Mouse (Mus musculus) intestine, embryonic 15.5 days (tissue): ENCODE measurements around the gene Cic. TPM values are rescaled to one million over a fixed set of nuclear protein-coding genes. Genes with fewer than 3 reads are reported as not detected.

Source experiments
- ATAC-seq: fragments of 200-750 bp; cut with Nextera tagmentation; 2 replicates; pipeline ENCODE4 v1.8.0; 2017; ENCODE audit warnings: moderate TSS enrichment, moderate library complexity
- H3K27ac ChIP-seq: fragments of 300-500 bp; sonication (generic); 2 replicates; pipeline ENCODE4 v1.5.1; 2015; ENCODE audit warnings: mild to moderate bottlenecking, inconsistent platforms
- H3K27me3 ChIP-seq: fragments of 300-500 bp; sonication (generic); replicated peaks from 2 replicates; pipeline ENCODE4 v1.6.1; 2015; ENCODE audit warnings: inconsistent platforms
- H3K36me3 ChIP-seq: fragments of 300-500 bp; sonication (generic); 2 replicates; pipeline ENCODE4 v1.6.1; 2015; ENCODE audit warnings: inconsistent platforms
- H3K4me1 ChIP-seq: fragments of 300-500 bp; sonication (generic); replicated peaks from 2 replicates; pipeline ENCODE4 v1.6.1; 2015; ENCODE audit warnings: inconsistent platforms
- H3K4me2 ChIP-seq: fragments of 300-500 bp; sonication (generic); replicated peaks from 2 replicates; pipeline ENCODE4 v1.6.1; 2015; ENCODE audit warnings: mild to moderate bottlenecking, inconsistent platforms
- H3K4me3 ChIP-seq: fragments of 300-500 bp; sonication (generic); replicated peaks from 2 replicates; pipeline ENCODE4 v1.5.1; 2015; ENCODE audit warnings: inconsistent platforms
- H3K9ac ChIP-seq: fragments of 300-500 bp; sonication (generic); 2 replicates; pipeline ENCODE4 v1.6.1; 2015; ENCODE audit warnings: inconsistent platforms
- H3K9me3 ChIP-seq: fragments of 300-500 bp; sonication (generic); 2 replicates; pipeline ENCODE4 v1.6.1; 2016; ENCODE audit warnings: inconsistent platforms
- WGBS: fragments of 180-500 bp; shearing (Covaris S2); methylation state at CpG from one replicate; pipeline ENCODE4 v1.1.7; 2015; 5-methylcytosine and 5-hydroxymethylcytosine counted together
- polyA plus RNA-seq: library from polyadenylated mRNA; unstranded; fragments of >200 nt; fragmentation: Nextera tagmentation; extraction: Ambion mirVana; gene quantifications from 2 replicates; pipeline ENCODE4 v1.2.1, GENCODE M21; 2015

The Cic gene
- polyA plus RNA-seq, 1 experiment from 2014 or later: 26.6 TPM

DNA sequence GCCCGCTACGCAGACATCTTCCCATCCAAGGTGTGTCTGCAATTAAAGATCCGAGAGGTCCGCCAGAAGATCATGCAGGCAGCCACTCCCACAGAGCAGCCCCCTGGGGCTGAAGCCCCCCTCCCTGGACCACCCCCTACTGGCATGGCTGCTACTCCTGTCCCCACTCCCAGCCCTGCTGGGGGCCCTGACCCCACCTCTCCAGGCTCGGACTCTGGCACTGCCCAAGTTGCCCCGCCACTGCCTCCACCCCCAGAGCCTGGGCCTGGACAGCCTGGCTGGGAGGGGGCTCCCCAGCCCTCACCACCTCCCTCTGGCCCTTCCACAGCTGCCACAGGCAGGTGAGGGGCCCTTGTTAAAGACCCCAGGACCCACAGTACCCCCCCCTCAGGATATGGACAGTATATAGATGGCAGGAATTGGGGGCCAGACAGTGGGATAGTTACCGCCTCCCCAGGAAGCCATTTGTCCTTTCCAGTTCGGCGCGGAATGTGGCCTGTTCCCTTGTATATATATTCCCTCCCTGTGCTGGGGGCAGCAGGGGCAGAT lies 25.8 kb downstream of the Cic start:
- Histone ChIP-seq H3K4me2 (no peak overlapping the region), H3K36me3 (peaks cover 57% of the 10 kb centered on the region), H3K9me3 (no peaks in the 10 kb centered on the region), H3K4me3 (no peak overlapping the region), H3K27me3 (no peaks in the 10 kb centered on the region), H3K27ac (no peak overlapping the region), H3K9ac (no peak overlapping the region), H3K4me1 (peaks cover 19% of the 10 kb centered on the region)
- 76% methylated on average over 9 of the region's 10 CpGs for WGBS
- ATAC-seq: no peak

DNA sequence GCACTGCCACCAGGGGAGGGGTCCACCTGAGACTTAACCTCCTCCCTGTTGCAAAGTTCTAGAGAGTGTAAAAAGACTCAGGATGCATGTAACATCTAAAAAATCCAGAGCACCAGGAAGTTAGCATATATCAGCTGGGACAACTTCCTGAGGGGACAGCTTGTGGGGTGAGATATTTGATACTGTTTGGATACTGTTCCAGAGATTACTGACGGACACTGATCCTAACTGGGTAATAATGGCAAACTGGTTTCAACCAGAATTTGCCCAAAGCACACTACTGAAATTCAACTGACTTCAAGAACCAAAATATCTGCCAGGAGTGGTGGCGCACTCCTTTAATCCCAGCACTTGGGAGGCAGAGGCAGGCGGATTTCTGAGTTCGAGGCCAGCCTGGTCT lies 27.0 kb downstream of the Cic start:
- no peak overlapping the region for H3K4me3 ChIP-seq
- H3K36me3 ChIP-seq: peaks cover 44% of the 10 kb centered on the region
- H3K4me1 ChIP-seq: peaks cover 19% of the 10 kb centered on the region
- WGBS: 86% methylated on average over 4 of the region's 4 CpGs
- no peak for ATAC-seq
- no peak overlapping the region for H3K27ac ChIP-seq
- no peak overlapping the region for H3K9ac ChIP-seq
- H3K27me3 ChIP-seq: no peaks in the 10 kb centered on the region
- no peak overlapping the region for H3K4me2 ChIP-seq
- no peaks in the 10 kb centered on the region for H3K9me3 ChIP-seq

DNA sequence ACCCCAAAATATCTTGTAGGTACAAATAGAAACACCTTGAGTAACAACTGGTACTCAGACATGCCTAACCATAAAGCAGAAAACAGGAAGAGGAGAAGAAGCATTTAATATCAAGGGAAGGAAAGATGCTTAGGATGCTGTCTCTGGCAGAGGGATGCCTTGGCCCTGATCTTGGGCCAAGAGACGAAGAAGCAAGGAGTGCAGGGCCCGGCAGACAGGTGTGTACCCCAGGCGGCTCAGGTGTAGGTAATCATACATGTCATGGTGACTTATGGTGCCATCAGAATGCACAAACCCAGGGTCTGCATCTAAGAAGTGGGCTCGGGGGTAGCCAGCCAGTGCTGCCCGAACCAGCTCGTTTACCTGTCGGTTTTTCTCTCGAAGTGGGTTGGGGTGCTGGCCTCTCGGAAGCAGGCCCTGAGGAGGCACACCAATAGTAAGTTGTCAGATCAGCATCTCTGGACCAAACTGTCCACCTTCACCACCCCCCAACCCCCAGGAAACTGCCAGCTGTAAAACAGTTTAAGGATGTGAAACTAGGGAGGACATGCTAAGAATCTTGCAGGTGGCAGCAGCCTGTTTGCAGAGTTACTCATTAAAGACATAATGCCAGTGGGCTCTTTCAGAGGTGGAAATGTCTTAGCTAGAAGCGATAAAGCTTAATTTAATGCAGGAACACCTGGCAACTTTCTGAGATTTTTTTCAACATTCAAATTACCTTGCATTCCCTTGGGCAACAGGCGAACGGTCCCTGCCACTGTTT lies 27.6 kb downstream of the Cic start:
- WGBS: 87% methylated on average over 12 of the region's 12 CpGs
- no peak overlapping the region for H3K9ac ChIP-seq
- peaks cover 39% of the 10 kb centered on the region for H3K36me3 ChIP-seq
- no peak overlapping the region for H3K4me3 ChIP-seq
- ATAC-seq: no peak
- no peak overlapping the region for H3K4me2 ChIP-seq
- H3K9me3 ChIP-seq: no peaks in the 10 kb centered on the region
- H3K4me1 ChIP-seq: peaks cover 19% of the 10 kb centered on the region
- H3K27me3 ChIP-seq: no peaks in the 10 kb centered on the region
- H3K27ac ChIP-seq: no peak overlapping the region

DNA sequence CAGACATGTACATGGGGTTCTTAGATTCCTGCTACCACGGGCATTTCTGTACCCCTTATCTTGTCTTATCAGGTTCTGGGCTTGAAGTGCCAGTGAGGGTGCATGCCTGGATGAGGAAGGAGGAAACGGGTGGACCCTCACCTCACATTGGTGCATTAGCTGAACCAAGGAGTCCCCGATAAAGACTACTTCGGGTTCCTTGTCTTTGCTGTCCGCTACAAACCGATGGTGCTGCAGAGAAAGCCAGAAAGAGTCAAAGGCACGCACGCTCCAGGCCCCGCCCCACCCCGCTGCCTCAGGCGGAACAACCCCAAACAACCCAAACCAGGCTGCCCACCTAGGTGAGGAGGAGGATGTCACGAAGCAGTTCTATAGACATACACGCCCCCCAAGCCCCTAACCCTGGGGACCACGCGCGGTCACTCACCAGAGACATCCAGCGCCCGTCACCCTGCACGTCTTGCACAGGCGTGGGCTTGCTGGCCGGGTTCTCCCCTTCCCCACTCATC lies 29.5 kb downstream of the Cic start:
- Histone ChIP-seq H3K4me1 (peaks cover 8% of the 10 kb centered on the region), H3K27ac (peak overlapping the region; percentile 99), H3K9me3 (no peaks in the 10 kb centered on the region), H3K9ac (peak overlapping the region; percentile 89), H3K36me3 (peaks cover 26% of the 10 kb centered on the region), H3K27me3 (no peaks in the 10 kb centered on the region), H3K4me3 (peak overlapping the region; percentile 82), H3K4me2 (peak overlapping the region; percentile 75)
- peak; percentile 53 for ATAC-seq
- WGBS: 0% methylated on average over 21 of the region's 21 CpGs

DNA sequence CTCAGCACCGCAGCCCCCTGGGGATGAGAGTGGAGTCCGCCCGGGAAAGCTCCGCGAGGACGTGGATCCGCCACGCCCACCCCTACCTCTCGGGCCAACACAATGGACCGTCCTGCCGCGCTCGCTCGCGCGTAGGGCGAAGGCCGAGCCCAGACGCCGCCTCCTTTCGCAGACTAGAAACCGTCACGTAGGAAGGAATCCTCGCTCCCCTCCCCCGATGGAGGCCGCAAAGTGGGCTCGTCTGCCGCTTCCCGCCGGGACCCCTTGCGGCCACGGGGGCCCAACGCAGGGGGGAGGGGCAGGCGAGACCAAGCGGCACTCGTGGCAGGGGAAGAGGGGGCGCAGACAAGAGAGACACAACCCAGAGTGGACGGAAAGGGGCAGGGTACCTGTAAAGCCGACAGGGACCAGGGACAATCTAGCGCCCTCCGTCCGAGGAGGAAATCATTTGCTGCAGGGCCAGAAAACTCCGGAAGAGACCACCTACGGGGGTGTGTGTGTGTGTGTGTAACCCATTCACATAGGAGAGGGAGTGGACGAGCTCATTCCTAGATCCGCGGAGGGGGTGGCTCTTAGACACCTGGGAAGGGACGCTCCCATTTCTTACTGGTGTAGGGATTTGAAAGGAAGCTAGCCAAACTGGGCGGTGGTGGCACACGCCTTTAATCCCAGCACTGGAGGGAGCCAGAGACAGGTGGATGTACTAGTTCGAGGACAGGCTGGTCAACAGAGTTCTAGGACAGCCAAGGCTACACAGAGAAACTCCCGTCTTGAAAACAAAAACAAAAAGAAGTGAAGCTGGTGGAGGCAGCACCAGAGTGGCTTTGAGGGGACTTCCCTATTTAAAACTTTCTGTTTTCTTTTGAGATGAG lies 30.2 kb downstream of the Cic start, which contains the start of gene Pafah1b3:
Gene Pafah1b3 (minus strand): TSS at position 533 of the 872 bp plus-strand sequence.
- Histone ChIP-seq H3K4me2 (peak within 1 kb of the TSS; percentile 75), H3K9ac (peak within 1 kb of the TSS; percentile 89), H3K9me3 (no peaks in the 10 kb centered on the region), H3K27me3 (no peaks in the 10 kb centered on the region), H3K4me1 (peaks cover 5% of the 10 kb centered on the region; the same call in 1 of the 2 replicates), H3K27ac (peak within 1 kb of the TSS; percentile 99), H3K4me3 (peak within 1 kb of the TSS; percentile 82), H3K36me3 (peaks cover 19% of the 10 kb centered on the region)
- peak; percentile 93 for ATAC-seq
- under 1% methylated on average over 52 of the region's 52 CpGs for WGBS

DNA sequence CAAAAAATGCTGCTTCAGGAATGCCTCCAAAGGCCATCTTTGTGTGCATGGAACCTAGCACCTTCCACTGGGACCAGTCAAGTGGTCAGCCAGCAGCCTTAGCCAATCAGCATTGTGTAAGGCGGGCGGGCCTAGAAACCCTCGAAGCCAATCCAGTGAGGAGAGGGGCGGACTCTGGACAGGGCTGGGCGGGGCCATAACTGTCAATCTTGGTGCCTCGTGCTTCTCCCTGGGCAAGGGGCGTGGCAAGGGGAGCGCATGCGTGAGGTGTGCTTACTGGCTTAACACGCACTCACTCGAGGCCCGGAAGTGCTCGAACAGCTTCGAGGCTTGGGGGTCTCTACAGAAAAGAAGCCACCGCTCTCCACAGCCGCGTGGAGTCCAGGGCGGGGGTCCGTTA lies 33.6 kb downstream of the Cic start, which contains the start of gene Prr19:
Gene Prr19 (plus strand): TSS at position 349 of the 400 bp plus-strand sequence.
- H3K27me3 ChIP-seq: peaks cover 4% of the 10 kb centered on the region; the same call in 1 of the 2 replicates
- WGBS: 57% methylated on average over 19 of the region's 19 CpGs
- H3K4me3 ChIP-seq: no peak within 1 kb of the TSS
- peaks cover 6% of the 10 kb centered on the region; the same call in 1 of the 2 replicates for H3K4me1 ChIP-seq
- H3K9me3 ChIP-seq: no peaks in the 10 kb centered on the region
- no peak for ATAC-seq
- H3K9ac ChIP-seq: no peak within 1 kb of the TSS
- 0 out of 2 replicates have a peak, but pooled peaks cover 2% of the 10 kb centered on the region for H3K36me3 ChIP-seq
- no peak within 1 kb of the TSS for H3K4me2 ChIP-seq
- no peak within 1 kb of the TSS for H3K27ac ChIP-seq

DNA sequence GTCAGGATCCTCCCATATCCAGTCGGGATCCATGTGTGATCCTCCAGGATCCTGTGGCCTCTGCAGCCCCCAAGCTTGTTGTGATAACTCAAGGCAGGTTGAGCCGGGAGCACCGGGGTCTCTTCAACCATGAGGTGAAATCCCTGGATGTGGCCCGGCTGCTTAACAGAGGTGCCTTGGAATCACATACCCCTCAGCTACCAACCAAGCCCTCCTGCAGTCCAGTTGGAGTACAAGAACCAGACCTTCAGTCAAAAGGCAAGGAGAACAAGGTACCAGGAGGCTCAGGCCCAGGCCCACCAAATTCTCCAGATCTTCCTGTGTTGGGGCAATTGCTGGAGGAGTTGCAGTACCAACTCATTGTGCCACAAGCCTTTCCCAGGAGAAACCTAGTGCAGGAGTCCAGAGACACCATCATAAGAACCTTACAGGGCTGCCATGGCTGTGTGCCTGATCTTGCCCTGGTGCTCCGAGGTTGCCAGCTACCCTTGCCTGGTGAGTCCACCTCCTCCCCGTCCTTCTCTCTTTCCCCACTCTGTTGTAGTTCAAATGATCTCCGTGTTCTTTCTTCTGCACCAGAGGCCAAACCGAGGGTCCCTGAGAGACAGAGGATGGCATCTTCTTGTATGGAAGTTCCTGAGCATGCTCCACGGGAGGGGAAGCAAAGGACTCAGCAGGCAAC lies 35.6 kb downstream of the Cic start:
- H3K36me3 ChIP-seq: no peaks in the 10 kb centered on the region
- no peak for ATAC-seq
- H3K27ac ChIP-seq: no peak overlapping the region
- H3K9me3 ChIP-seq: no peaks in the 10 kb centered on the region
- H3K9ac ChIP-seq: no peak overlapping the region
- H3K4me2 ChIP-seq: no peak overlapping the region
- peaks cover 6% of the 10 kb centered on the region for H3K27me3 ChIP-seq
- WGBS: 65% methylated on average over 9 of the region's 9 CpGs
- peaks cover 6% of the 10 kb centered on the region; the same call in 1 of the 2 replicates for H3K4me1 ChIP-seq
- no peak overlapping the region for H3K4me3 ChIP-seq

DNA sequence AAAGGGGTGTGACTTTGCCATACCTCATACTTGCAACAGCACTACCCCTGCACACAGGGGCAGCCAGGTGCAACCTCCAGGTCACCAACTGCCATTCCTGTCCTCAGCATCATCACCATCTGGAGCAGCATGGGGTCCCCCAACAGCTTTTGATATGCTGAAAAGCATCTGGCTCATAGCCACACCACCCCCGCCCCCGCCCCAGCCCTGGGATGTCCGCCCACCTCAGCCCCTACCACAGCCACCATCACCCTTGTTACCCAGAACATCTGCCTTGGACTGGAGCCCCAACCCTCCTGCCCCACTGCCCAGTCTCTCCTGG lies 36.1 kb downstream of the Cic start:
- Histone ChIP-seq H3K4me3 (no peak overlapping the region), H3K36me3 (no peaks in the 10 kb centered on the region), H3K4me1 (0 out of 2 replicates have a peak, but pooled peaks cover 6% of the 10 kb centered on the region), H3K9ac (no peak overlapping the region), H3K27ac (no peak overlapping the region), H3K4me2 (no peak overlapping the region), H3K9me3 (no peaks in the 10 kb centered on the region), H3K27me3 (peaks cover 7% of the 10 kb centered on the region)
- 72% methylated on average over 3 of the region's 3 CpGs for WGBS
- no peak for ATAC-seq

DNA sequence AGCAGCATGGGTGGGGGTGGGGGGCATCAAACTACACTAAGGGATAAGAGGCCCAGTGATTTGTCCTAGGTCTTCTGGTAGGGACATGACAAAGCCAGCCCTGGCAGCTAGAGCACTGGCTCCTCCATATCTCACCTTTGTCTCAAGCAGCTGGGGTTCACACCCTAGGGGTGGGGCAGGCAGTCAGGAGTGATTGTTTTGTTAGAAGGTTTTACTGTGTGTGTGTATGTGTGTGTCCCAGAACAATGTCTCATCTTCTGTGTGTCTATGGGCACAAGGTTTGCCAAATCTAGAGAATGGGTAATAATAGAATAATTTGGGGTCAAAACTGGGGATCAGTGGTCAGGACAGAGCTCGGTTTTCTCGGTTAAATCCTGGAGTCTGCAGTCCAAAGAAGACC lies 38.0 kb downstream of the Cic start:
- Histone ChIP-seq H3K27me3 (peaks cover 17% of the 10 kb centered on the region), H3K4me2 (peak overlapping the region; percentile 89), H3K36me3 (no peaks in the 10 kb centered on the region), H3K4me1 (0 out of 2 replicates have a peak, but pooled peaks cover 6% of the 10 kb centered on the region), H3K9me3 (no peaks in the 10 kb centered on the region), H3K9ac (no peak overlapping the region), H3K4me3 (peak overlapping the region; percentile 54), H3K27ac (no peak overlapping the region)
- no peak for ATAC-seq
- 2% methylated on average over 2 of the region's 2 CpGs for WGBS

DNA sequence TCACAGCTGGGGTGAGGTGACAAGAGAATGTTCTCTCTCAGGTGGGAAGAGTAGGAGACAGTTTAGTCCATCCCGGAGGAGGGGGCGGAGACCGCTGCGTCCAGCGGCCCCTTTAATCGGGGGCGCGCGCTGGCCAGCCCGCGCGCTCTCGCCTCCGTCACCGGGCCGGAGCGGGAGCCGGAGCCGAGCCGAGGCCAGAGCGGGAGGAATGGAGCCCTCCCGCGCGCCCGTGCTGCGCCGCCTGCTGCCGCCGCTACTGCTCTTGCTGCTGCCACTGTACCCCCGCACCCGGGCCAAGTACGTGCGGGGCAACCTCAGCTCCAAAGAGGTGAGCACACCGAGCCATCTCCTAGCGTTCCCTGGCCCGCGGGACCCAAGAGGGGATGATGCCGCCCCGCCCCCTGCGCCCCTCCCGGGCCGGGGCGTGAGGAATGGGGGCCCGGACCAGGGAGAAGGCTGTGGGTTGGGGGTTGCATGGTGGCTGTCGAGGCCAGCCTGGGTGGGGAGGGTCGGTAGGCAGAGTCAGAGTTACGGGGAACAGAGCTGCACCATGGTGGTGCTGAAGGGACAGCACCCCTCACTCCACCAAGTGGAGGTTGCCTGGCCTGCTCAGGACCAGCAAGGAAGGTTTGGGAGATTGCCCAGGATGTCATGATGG lies 38.6 kb downstream of the Cic start, which contains the start of gene Tmem145:
Gene Tmem145 (plus strand): TSS at position 151 of the 658 bp plus-strand sequence.
- Histone ChIP-seq H3K9ac (no peak within 1 kb of the TSS), H3K9me3 (no peaks in the 10 kb centered on the region), H3K4me3 (peak within 1 kb of the TSS; percentile 54), H3K27ac (no peak within 1 kb of the TSS), H3K27me3 (peaks cover 18% of the 10 kb centered on the region), H3K4me2 (peak within 1 kb of the TSS; percentile 89), H3K4me1 (0 out of 2 replicates have a peak, but pooled peaks cover 6% of the 10 kb centered on the region), H3K36me3 (no peaks in the 10 kb centered on the region)
- peak; percentile 75 for ATAC-seq
- under 1% methylated on average over 47 of the region's 47 CpGs for whole genome bisulfite sequencing

DNA sequence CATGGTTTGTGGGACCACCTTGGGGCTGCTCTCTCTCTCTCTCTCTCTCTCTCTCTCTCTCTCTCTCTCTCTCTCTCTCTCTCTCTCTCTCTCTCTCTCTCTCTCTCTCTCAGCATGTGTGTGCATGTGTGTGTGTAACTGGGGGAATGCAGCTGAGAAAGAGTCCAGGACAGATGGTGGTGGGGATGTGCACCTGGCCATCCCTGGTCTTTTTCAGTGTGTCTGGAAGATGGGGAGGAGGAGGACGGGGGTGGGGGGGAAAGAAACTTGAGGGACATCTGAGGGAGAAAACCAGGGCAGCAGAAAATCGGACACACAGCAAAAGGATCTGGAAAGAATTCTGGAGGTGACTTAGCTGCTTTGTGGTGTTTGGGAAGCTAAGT lies 39.1 kb downstream of the Cic start:
- Histone ChIP-seq H3K27ac (no peak overlapping the region), H3K4me3 (no peak overlapping the region), H3K4me2 (peak overlapping the region; percentile 89; the same call in 1 of the 2 replicates), H3K9me3 (no peaks in the 10 kb centered on the region), H3K4me1 (0 out of 2 replicates have a peak, but pooled peaks cover 6% of the 10 kb centered on the region), H3K27me3 (peaks cover 22% of the 10 kb centered on the region), H3K36me3 (no peaks in the 10 kb centered on the region), H3K9ac (no peak overlapping the region)
- no peak for ATAC-seq
- 43% methylated on average over 2 of the region's 2 CpGs for WGBS
